Mouse (Mus musculus) frontal cortex, adult 2 months (tissue): Measurements from ENCODE around the gene Gamt. TPM values are rescaled to one million over a fixed set of nuclear protein-coding genes. Genes with fewer than 3 reads are reported as not detected.
A peak's percentile ranks its signal among the peaks of the same experiment; 100 is the strongest.
"Not testable (repeated sequence)": the region's sequence is repeated elsewhere in the genome, so short reads cannot be mapped to it uniquely, and the experiment has no call there.

Experiments
- DNase-seq, 2 experiments: peaks; one replicate each; pipeline ENCODE4 v3.0.0; 2022; ENCODE audit warnings: low spot score in 1 of 2; ENCODE audit errors: extremely low spot score in 1 of 2
- polyA plus RNA-seq: library from polyadenylated mRNA; depleted of rRNA; stranded (reverse); fragments of >200 nt; gene quantifications from 2 replicates; pipeline ENCODE4 v1.2.3, GENCODE M21; 2012

The Gamt gene
- polyA plus RNA-seq, 1 experiment: 29.1 TPM

- no peak for DNase-seq
Observed at GRCm38 (mm10) chr10:80259463-80259805, 1.4 kb downstream of the Gamt start.

DNA sequence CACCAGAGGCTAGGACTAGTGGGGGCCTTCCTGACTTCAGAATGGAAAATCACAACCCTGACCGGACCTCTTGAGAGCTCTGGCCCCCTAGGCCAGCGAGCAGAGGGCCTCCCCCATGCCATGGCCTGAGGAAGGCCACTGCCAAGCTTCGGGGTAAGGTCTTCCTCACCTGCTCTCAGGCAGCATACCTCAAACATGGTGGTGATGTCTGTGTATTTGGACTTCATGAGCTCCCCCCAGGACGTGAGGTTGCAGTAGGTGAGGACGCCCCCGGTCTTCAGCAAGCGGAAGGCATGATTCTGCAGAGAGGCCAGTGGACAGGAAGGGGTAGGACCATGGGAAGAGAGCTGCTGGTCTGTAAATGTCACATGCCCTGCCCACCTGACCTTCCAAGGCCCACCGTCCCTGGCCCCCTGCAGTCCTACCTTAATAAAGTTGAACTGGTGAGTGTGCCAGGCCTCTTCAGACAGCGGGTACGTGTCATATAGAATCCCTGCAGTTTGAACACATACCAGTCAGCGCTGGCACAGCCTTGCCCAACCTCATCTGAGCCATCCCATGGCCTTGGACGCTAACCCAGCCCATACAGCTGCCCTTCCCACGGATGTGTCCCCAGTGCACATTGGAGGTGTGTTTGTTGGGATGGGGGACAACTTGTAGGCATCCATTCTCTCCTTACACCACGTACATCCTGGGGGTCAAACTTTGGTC lies 1.9 kb downstream of the Gamt start:
- no peak for DNase-seq

GRCm38 (mm10) chr10:80257936-80258335 lies 2.9 kb downstream of the Gamt start:
- DNase-seq: no peak

- no peak for DNase-seq
Observed at GRCm38 (mm10) chr10:80255881-80256535, 4.8 kb downstream of the Gamt start.

- no peak for DNase-seq
Observed at GRCm38 (mm10) chr10:80254331-80255297, 6.2 kb downstream of the Gamt start.

GRCm38 (mm10) chr10:80253551-80253950 lies 7.3 kb downstream of the Gamt start:
- no peak for DNase-seq

DNA sequence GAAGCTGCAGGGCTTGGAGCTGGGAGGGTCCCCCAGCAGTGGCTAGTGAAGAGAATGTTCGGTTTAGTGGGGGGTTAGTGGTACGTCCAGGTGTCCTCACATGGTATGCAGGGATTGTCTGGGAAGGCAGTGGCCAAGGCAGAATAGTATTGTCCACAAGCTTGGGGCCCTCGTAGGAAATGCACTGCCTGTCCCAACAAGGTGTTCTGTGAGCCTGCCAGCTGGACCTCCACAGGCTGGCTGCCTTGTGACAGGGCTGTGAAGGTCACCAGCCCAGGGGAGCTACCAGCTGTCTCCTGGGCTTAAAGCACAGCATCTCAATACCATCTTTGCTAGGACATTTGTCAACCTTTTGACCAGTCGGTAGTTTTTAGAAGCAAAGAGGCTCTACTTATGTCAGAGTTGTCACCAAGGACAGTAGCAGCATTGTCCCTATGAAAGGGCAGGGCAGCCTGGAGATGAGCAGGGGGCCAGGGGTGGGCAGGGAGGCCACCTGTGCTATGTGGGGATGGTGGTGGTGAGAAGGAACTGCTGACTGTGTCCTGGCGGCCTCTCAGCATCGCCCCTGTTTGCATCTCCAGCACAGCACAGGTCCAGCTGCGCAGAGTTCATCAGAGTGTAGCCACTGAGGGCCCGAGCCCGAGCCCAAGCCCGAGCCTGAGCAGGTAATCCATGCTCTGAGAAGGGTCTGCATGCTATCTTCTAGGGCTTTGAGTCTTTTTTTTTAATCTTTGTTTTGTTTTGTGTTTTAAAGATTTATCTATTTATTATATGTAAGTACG lies 8.1 kb downstream of the Gamt start:
- DNase-seq: no peak

DNA sequence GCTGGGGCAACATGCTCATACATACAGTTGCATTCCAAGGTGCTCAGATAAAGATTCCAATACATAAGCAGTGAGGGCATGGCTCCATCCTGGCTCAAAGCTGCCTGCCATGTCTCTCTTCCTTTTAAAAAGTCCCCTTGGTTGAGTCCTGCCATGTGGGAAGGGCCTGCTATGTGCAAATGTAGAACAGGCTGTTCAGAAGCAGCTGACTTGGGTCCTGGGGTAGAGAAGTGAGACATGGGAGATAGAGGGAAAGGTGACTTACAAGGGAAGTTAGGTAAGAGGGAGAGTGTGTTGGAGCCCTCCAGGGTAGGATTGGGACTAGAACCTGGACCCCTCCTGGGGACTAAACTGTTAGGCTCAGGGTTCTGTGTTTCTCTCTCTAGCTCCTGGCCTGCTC lies 8.8 kb downstream of the Gamt start:
- no peak for DNase-seq

DNA sequence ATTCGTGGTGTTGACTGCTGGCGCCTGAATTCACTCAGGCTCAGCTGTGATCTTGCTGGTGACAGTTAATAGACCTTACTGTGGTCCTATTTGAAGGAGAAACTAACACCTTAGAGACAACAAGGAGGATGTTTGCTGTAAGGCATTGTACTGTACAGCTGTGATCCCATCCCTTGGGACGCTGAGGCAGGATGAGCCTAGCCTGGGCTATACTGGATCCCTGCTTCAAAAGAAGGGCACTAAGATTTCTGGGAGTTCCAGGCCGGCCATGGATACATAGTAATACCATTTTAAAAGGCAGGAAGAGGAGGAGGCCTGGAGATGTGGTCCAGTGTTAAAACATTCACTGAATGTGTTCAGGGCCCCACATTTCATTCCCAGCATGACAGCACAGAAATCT lies 10.2 kb downstream of the Gamt start:
- no peak for DNase-seq

- no peak for DNase-seq
Observed at GRCm38 (mm10) chr10:80250059-80250458, 10.8 kb downstream of the Gamt start.

GRCm38 (mm10) chr10:80248971-80249640 lies 11.7 kb downstream of the Gamt start, which contains the start of gene Ndufs7:
TSS of gene Ndufs7 (plus strand) at chr10:80249121.
- peak; percentile 93 to 99 for DNase-seq

- DNase-seq: not testable (repeated sequence)
Observed at GRCm38 (mm10) chr10:80248437-80248836, 12.4 kb downstream of the Gamt start.

- DNase-seq: peak in 1 of 2 experiments; percentile 51
Observed at GRCm38 (mm10) chr10:80247849-80248248, 13.0 kb downstream of the Gamt start.

- peak; percentile 73 to 95 for DNase-seq
Observed at GRCm38 (mm10) chr10:80245600-80245999, 15.2 kb downstream of the Gamt start.

GRCm38 (mm10) chr10:80244791-80245399 lies 15.9 kb downstream of the Gamt start:
- DNase-seq: no peak

GRCm38 (mm10) chr10:80242607-80243006 lies 18.2 kb downstream of the Gamt start:
- DNase-seq: no peak

DNA sequence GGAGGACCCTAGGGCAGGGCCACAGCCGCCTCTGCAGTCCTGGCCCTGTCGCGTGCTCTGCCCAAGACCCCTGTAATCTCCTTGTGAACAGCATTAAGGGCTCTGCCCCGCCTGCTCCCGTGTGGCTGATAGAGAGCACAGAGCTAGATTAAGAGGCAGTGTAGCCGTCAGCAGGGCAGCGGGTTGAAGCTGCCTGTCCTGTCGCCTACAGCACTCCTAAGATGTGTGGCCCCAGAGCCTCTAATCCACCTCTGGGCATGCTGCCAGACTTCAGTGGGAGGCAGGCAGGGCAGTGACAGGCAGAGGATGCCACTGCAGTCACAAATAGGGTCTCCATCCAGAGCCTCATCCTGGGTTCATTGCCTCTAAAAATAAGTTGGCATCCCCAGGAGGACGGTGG lies 18.7 kb downstream of the Gamt start:
- no peak for DNase-seq

GRCm38 (mm10) chr10:80239791-80240190 lies 21.0 kb downstream of the Gamt start:
- no peak for DNase-seq

DNA sequence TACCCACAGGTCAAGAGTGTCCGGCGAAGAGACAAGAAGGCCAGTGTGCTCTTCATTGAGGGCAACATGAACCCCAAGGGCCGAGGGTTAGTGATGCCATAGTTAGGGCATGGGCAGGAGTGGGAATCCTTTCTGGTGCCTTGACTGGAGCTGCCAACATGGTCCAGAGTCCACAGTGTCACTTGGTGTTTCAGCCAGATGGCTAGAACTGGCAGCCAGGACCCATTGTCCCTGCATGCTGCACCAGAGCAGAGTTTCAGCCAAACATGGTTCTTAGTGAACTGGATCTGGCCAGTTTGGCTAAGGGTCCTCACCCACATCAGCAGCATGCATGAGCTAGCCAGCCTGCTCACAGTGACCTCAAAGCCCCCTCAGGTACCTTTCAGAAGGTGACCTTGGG lies 22.5 kb downstream of the Gamt start:
- no peak for DNase-seq
